Mouse (Mus musculus): ENCODE data around the gene Bri3bp. TPM values are rescaled to one million over a fixed set of nuclear protein-coding genes. Genes with fewer than 3 reads are reported as not detected.
"Not testable (repeated sequence)": the region's sequence is repeated elsewhere in the genome, so short reads cannot be mapped to it uniquely, and the experiment has no call there.

Bri3bp gene
- polyA plus RNA-seq, 1 experiment from 2014 or later, result 37.8 TPM

GRCm38 (mm10) chr5:125418636-125419035 is 22.7 kb upstream of the Bri3bp start:
- Histone ChIP-seq H3K27ac (replicated peaks; ENCODE audit: low read depth, low read length) (no peak overlapping the region), H3K36me3 (ENCODE audit: control insufficient read depth, insufficient read depth, low read length) (peaks cover 98% of the 10 kb centered on the region), H3K9me3 (ENCODE audit: control insufficient read depth, low read length) (no peaks in the 10 kb centered on the region), H3K9ac (replicated peaks; ENCODE audit: low read length) (no peak overlapping the region), H3K27me3 (ENCODE audit: control insufficient read depth, insufficient read depth, low read length) (no peaks in the 10 kb centered on the region), H3K4me1 (ENCODE audit: control insufficient read depth, insufficient read depth, low read length) (no peaks in the 10 kb centered on the region), H3K4me2 (ENCODE audit: low read length) (no peak overlapping the region), H3K4me3 (replicated peaks; ENCODE audit: low read depth, low read length) (no peak overlapping the region)
- WGBS, result 90% methylated on average over 12 of the region's 12 CpGs
- no peak for DNase-seq
- ATAC-seq (ENCODE audit: low FRiP score, low TSS enrichment), result no peak

- no peak for ATAC-seq (ENCODE audit: low FRiP score, low TSS enrichment)
- Histone ChIP-seq H3K4me2 (ENCODE audit: low read length) (no peak overlapping the region), H3K4me3 (replicated peaks; ENCODE audit: low read depth, low read length) (no peak overlapping the region), H3K9ac (replicated peaks; ENCODE audit: low read length) (no peak overlapping the region), H3K4me1 (ENCODE audit: control insufficient read depth, insufficient read depth, low read length) (no peaks in the 10 kb centered on the region), H3K9me3 (ENCODE audit: control insufficient read depth, low read length) (no peaks in the 10 kb centered on the region), H3K36me3 (ENCODE audit: control insufficient read depth, insufficient read depth, low read length) (peaks cover 98% of the 10 kb centered on the region), H3K27me3 (ENCODE audit: control insufficient read depth, insufficient read depth, low read length) (no peaks in the 10 kb centered on the region), H3K27ac (replicated peaks; ENCODE audit: low read depth, low read length) (no peak overlapping the region)
- WGBS, result 90% methylated on average over 11 of the region's 11 CpGs
- DNase-seq, result no peak
Observed at GRCm38 (mm10) chr5:125419124-125419523, 22.2 kb upstream of the Bri3bp start.

DNA sequence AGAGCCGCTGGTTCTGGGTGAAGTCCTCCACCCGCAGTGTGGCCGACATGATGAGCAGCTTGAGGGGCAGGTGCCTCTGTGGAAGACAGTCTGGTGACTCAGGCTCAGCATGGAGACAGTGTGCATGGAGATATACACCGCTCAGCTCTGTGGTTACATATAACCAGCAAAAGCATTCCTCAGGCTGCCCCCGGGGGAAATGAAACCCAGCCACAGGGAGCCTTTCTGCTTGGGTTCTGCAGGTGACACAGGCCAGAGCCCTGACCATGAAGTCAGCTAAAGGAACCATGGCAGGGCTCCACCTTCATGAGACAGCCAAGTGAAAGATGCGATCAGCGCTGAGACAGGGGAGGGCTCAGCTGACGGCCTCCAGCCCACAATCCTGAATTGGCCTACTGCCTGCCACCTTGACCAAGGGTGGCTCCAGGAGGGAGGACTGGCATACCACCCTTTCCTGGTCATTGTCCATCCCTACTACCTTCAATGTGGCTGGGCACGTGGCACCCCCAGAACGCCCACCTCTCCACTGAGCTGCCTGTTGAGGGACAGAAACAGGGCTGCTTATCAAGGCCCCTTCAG is 15.6 kb upstream of the Bri3bp start:
- H3K27ac ChIP-seq (replicated peaks; ENCODE audit: low read depth, low read length), result no peak overlapping the region
- H3K9me3 ChIP-seq (ENCODE audit: control insufficient read depth, low read length), result no peaks in the 10 kb centered on the region
- no peaks in the 10 kb centered on the region for H3K4me1 ChIP-seq (ENCODE audit: control insufficient read depth, insufficient read depth, low read length)
- no peak overlapping the region for H3K4me3 ChIP-seq (replicated peaks; ENCODE audit: low read depth, low read length)
- H3K4me2 ChIP-seq (ENCODE audit: low read length), result no peak overlapping the region
- H3K9ac ChIP-seq (replicated peaks; ENCODE audit: low read length), result no peak overlapping the region
- ATAC-seq (ENCODE audit: low FRiP score, low TSS enrichment), result no peak
- WGBS, result 94% methylated on average over 10 of the region's 10 CpGs
- no peaks in the 10 kb centered on the region for H3K27me3 ChIP-seq (ENCODE audit: control insufficient read depth, insufficient read depth, low read length)
- H3K36me3 ChIP-seq (ENCODE audit: control insufficient read depth, insufficient read depth, low read length), result peaks cover 99% of the 10 kb centered on the region
- no peak for DNase-seq

DNA sequence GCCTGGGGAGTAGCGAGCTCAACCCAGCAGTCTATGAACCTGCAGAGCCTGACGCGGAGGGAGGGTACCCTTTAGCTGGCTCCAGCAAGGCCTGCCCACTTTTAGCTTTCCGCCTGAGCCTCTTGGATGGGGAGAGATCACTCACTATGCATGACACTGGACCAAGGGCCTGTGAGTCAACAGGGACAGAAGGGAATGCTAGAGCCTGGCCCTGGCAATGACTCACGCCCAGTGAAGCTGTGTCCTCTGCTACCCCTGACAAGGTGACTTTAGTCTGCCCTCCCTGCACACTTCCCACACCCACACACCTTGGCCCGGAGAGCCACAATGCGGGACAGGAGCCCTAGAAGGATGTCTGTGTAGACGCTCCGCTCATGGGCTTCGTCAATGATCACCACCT is 15.0 kb upstream of the Bri3bp start:
- Histone ChIP-seq H3K4me3 (replicated peaks; ENCODE audit: low read depth, low read length) (no peak overlapping the region), H3K9me3 (ENCODE audit: control insufficient read depth, low read length) (no peaks in the 10 kb centered on the region), H3K36me3 (ENCODE audit: control insufficient read depth, insufficient read depth, low read length) (peaks cover 99% of the 10 kb centered on the region), H3K4me2 (ENCODE audit: low read length) (no peak overlapping the region), H3K27me3 (ENCODE audit: control insufficient read depth, insufficient read depth, low read length) (no peaks in the 10 kb centered on the region), H3K9ac (replicated peaks; ENCODE audit: low read length) (no peak overlapping the region), H3K27ac (replicated peaks; ENCODE audit: low read depth, low read length) (no peak overlapping the region), H3K4me1 (ENCODE audit: control insufficient read depth, insufficient read depth, low read length) (no peaks in the 10 kb centered on the region)
- ATAC-seq (ENCODE audit: low FRiP score, low TSS enrichment) (no peak), DNase-seq (no peak)
- 92% methylated on average over 10 of the region's 10 CpGs for WGBS

GRCm38 (mm10) chr5:125432324-125432723 is 9.0 kb upstream of the Bri3bp start:
- H3K27ac ChIP-seq (replicated peaks; ENCODE audit: low read depth, low read length); H3K9ac ChIP-seq (replicated peaks; ENCODE audit: low read length); ATAC-seq (ENCODE audit: low FRiP score, low TSS enrichment); H3K4me3 ChIP-seq (replicated peaks; ENCODE audit: low read depth, low read length); H3K27me3 ChIP-seq (ENCODE audit: control insufficient read depth, insufficient read depth, low read length); H3K9me3 ChIP-seq (ENCODE audit: control insufficient read depth, low read length); DNase-seq; H3K4me1 ChIP-seq (ENCODE audit: control insufficient read depth, insufficient read depth, low read length): not testable (repeated sequence)
- WGBS, result 90% methylated on average over 2 of the region's 2 CpGs
- Histone ChIP-seq H3K4me2 (ENCODE audit: low read length) (peak overlapping the region; percentile 88; the same call in 1 of the 2 replicates), H3K36me3 (ENCODE audit: control insufficient read depth, insufficient read depth, low read length) (peaks cover 44% of the 10 kb centered on the region)

DNA sequence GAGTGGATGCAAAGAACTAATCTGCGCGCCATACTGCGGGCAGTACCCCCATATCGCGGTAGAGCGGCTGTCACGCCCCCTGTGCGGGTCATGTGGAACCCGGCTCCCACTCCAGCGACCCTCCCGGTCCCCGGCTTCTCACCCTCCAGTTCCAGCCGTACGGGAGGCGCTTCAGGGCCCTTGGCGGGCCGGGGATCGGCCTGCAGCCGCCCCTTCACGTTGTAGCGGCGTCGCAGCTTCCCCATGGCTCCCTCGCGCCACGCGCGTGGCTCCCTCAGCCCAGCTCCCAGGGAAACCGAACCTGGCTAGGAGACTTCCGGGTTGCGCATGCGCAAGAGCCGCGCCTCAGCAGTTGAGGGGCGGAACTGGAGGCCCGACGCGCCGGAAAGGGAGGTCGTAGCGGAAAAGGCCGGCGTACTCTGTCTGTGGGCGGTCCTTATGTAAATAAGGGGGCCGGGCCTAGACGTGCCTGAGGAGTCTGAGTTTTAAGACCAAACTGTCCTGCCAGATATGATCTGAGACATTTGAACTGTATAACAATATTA is 7.5 kb upstream of the Bri3bp start, which contains the start of gene Dhx37:
Dhx37 (minus strand) TSS at position 329 of the 545 bp plus-strand sequence.
- Histone ChIP-seq H3K9me3 (ENCODE audit: control insufficient read depth, low read length) (no peaks in the 10 kb centered on the region), H3K4me3 (replicated peaks; ENCODE audit: low read depth, low read length) (peak within 1 kb of the TSS; percentile 79), H3K4me2 (ENCODE audit: low read length) (peak within 1 kb of the TSS; percentile 88), H3K27me3 (ENCODE audit: control insufficient read depth, insufficient read depth, low read length) (no peaks in the 10 kb centered on the region), H3K36me3 (ENCODE audit: control insufficient read depth, insufficient read depth, low read length) (peaks cover 29% of the 10 kb centered on the region), H3K27ac (replicated peaks; ENCODE audit: low read depth, low read length) (peak within 1 kb of the TSS; percentile 75), H3K4me1 (ENCODE audit: control insufficient read depth, insufficient read depth, low read length) (peaks cover 7% of the 10 kb centered on the region; the same call in 1 of the 2 replicates), H3K9ac (replicated peaks; ENCODE audit: low read length) (peak within 1 kb of the TSS; percentile 81)
- ATAC-seq (ENCODE audit: low FRiP score, low TSS enrichment) (peak; percentile 96), DNase-seq (peak; percentile 98)
- under 1% methylated on average over 46 of the region's 46 CpGs for WGBS

GRCm38 (mm10) chr5:125434347-125434746 is 7.0 kb upstream of the Bri3bp start:
- Histone ChIP-seq H3K36me3 (ENCODE audit: control insufficient read depth, insufficient read depth, low read length) (peaks cover 24% of the 10 kb centered on the region), H3K4me2 (ENCODE audit: low read length) (peak overlapping the region; percentile 88), H3K27ac (replicated peaks; ENCODE audit: low read depth, low read length) (peak overlapping the region; percentile 75; the same call in 1 of the 2 replicates), H3K4me3 (replicated peaks; ENCODE audit: low read depth, low read length) (peak overlapping the region; percentile 79)
- 58% methylated on average over 15 of the region's 15 CpGs for WGBS
- not testable (repeated sequence) for H3K27me3 ChIP-seq (ENCODE audit: control insufficient read depth, insufficient read depth, low read length); H3K4me1 ChIP-seq (ENCODE audit: control insufficient read depth, insufficient read depth, low read length); DNase-seq; H3K9ac ChIP-seq (replicated peaks; ENCODE audit: low read length); ATAC-seq (ENCODE audit: low FRiP score, low TSS enrichment); H3K9me3 ChIP-seq (ENCODE audit: control insufficient read depth, low read length)

- WGBS, result 4% methylated on average over 7 of the region's 7 CpGs
- peaks cover 16% of the 10 kb centered on the region for H3K4me1 ChIP-seq (ENCODE audit: control insufficient read depth, insufficient read depth, low read length)
- peak overlapping the region; percentile 82 for H3K4me2 ChIP-seq (ENCODE audit: low read length)
- peak overlapping the region; percentile 76 for H3K27ac ChIP-seq (replicated peaks; ENCODE audit: low read depth, low read length)
- ATAC-seq (ENCODE audit: low FRiP score, low TSS enrichment), result peak; percentile 33
- no peaks in the 10 kb centered on the region for H3K27me3 ChIP-seq (ENCODE audit: control insufficient read depth, insufficient read depth, low read length)
- peak overlapping the region; percentile 86 for H3K9ac ChIP-seq (replicated peaks; ENCODE audit: low read length)
- H3K9me3 ChIP-seq (ENCODE audit: control insufficient read depth, low read length), result 0 out of 2 replicates have a peak, but pooled peaks cover 3% of the 10 kb centered on the region
- no peaks in the 10 kb centered on the region for H3K36me3 ChIP-seq (ENCODE audit: control insufficient read depth, insufficient read depth, low read length)
- DNase-seq, result no peak
- H3K4me3 ChIP-seq (replicated peaks; ENCODE audit: low read depth, low read length), result peak overlapping the region; percentile 86
Observed at GRCm38 (mm10) chr5:125440583-125441233, 660 bp upstream of the Bri3bp start.

Measured in midbrain, embryonic 14.5 days (tissue).